Mouse (Mus musculus): Measurements from ENCODE around the gene Mmab. TPM values are rescaled to one million over a fixed set of nuclear protein-coding genes. Genes with fewer than 3 reads are reported as not detected.

Gene Mmab
- polyA plus RNA-seq, 2 experiments: 7.1 to 9.1 TPM

DNA sequence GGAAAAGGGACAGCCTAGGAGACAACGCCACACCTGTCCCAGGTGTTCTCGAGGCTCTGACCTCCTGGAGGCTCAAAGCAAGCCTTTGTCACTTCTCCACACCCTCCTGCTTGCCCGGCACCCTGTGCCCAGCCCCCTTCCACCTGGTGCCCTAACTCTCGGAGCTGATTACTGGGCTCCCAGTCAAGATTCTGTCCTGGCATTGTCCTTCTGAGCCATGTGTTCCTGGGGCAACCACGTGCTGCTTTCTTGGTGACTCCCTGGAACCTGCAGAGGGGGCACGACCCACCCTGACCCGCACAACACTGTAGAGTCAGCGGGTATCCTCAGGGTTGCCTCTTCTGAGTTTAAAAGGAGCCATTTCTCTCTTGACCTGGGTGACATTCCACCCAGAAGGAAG is 9.5 kb downstream of the Mmab start:
- ATAC-seq (ENCODE audit: insufficient read depth) (no peak), DNase-seq (ENCODE audit: low read depth in 3 of 3, low spot score in 3 of 3) (no peak)
- Histone ChIP-seq H3K9me3 (ENCODE audit: control insufficient read depth, low read length) (no peaks in the 10 kb centered on the region), H3K4me3 (ENCODE audit: insufficient read depth in 1 of 2, low read depth in 2 of 2, low read length in 2 of 2) (no peak overlapping the region), H3K27me3 (ENCODE audit: control insufficient read depth, insufficient read depth, low read length) (no peaks in the 10 kb centered on the region), H3K27ac (no peak overlapping the region), H3K4me2 (ENCODE audit: low read depth) (no peak overlapping the region), H3K9ac (replicated peaks) (no peak overlapping the region), H3K36me3 (replicated peaks; ENCODE audit: control insufficient read depth, insufficient read depth, low read depth) (no peaks in the 10 kb centered on the region), H3K4me1 (replicated peaks; ENCODE audit: control insufficient read depth in 2 of 2, insufficient read depth in 2 of 2, low read length in 1 of 2) (no peaks in the 10 kb centered on the region)
- no peak for TF ChIP-seq CTCF (IDR thresholded peaks at IDR 0.05; ENCODE audit: low read depth)
- TF ChIP-seq EP300 (IDR thresholded peaks at IDR 0.05; ENCODE audit: low read depth): no peak
- WGBS (ENCODE audit: insufficient replicate concordance): 67% methylated on average over 8 of the region's 8 CpGs

GRCm38 (mm10) chr5:114429781-114430180 is 14.1 kb downstream of the Mmab start:
- Histone ChIP-seq H3K27me3 (ENCODE audit: control insufficient read depth, insufficient read depth, low read length) (no peaks in the 10 kb centered on the region), H3K4me1 (replicated peaks; ENCODE audit: control insufficient read depth in 2 of 2, insufficient read depth in 2 of 2, low read length in 1 of 2) (no peaks in the 10 kb centered on the region), H3K36me3 (replicated peaks; ENCODE audit: control insufficient read depth, insufficient read depth, low read depth) (no peaks in the 10 kb centered on the region), H3K9ac (replicated peaks) (no peak overlapping the region), H3K27ac (no peak overlapping the region), H3K4me2 (ENCODE audit: low read depth) (no peak overlapping the region), H3K4me3 (ENCODE audit: insufficient read depth in 1 of 2, low read depth in 2 of 2, low read length in 2 of 2) (no peak overlapping the region), H3K9me3 (ENCODE audit: control insufficient read depth, low read length) (no peaks in the 10 kb centered on the region)
- TF ChIP-seq CTCF (IDR thresholded peaks at IDR 0.05; ENCODE audit: low read depth): no peak
- TF ChIP-seq EP300 (IDR thresholded peaks at IDR 0.05; ENCODE audit: low read depth): no peak
- WGBS (ENCODE audit: insufficient replicate concordance): 60% methylated on average over 7 of the region's 7 CpGs
- DNase-seq (ENCODE audit: low read depth in 3 of 3, low spot score in 3 of 3): no peak
- no peak for ATAC-seq (ENCODE audit: insufficient read depth)

- no peak for DNase-seq (ENCODE audit: low read depth in 3 of 3, low spot score in 3 of 3)
- ATAC-seq (ENCODE audit: insufficient read depth): no peak
- no peak overlapping the region for H3K27ac ChIP-seq
- H3K4me1 ChIP-seq (replicated peaks; ENCODE audit: control insufficient read depth in 2 of 2, insufficient read depth in 2 of 2, low read length in 1 of 2): no peaks in the 10 kb centered on the region
- no peaks in the 10 kb centered on the region for H3K27me3 ChIP-seq (ENCODE audit: control insufficient read depth, insufficient read depth, low read length)
- WGBS (ENCODE audit: insufficient replicate concordance): 69% methylated on average over 18 of the region's 18 CpGs
- TF ChIP-seq EP300 (IDR thresholded peaks at IDR 0.05; ENCODE audit: low read depth) (no peak), CTCF (IDR thresholded peaks at IDR 0.05; ENCODE audit: low read depth) (no peak)
- no peak overlapping the region for H3K4me2 ChIP-seq (ENCODE audit: low read depth)
- H3K9ac ChIP-seq (replicated peaks): no peak overlapping the region
- H3K9me3 ChIP-seq (ENCODE audit: control insufficient read depth, low read length): no peaks in the 10 kb centered on the region
- H3K36me3 ChIP-seq (replicated peaks; ENCODE audit: control insufficient read depth, insufficient read depth, low read depth): no peaks in the 10 kb centered on the region
- no peak overlapping the region for H3K4me3 ChIP-seq (ENCODE audit: insufficient read depth in 1 of 2, low read depth in 2 of 2, low read length in 2 of 2)
Observed at GRCm38 (mm10) chr5:114428621-114429020, 15.2 kb downstream of the Mmab start.

- H3K9ac ChIP-seq (replicated peaks): no peak overlapping the region
- no peak overlapping the region for H3K4me3 ChIP-seq (ENCODE audit: insufficient read depth in 1 of 2, low read depth in 2 of 2, low read length in 2 of 2)
Observed at GRCm38 (mm10) chr5:114426732-114427131, 17.1 kb downstream of the Mmab start.

DNA sequence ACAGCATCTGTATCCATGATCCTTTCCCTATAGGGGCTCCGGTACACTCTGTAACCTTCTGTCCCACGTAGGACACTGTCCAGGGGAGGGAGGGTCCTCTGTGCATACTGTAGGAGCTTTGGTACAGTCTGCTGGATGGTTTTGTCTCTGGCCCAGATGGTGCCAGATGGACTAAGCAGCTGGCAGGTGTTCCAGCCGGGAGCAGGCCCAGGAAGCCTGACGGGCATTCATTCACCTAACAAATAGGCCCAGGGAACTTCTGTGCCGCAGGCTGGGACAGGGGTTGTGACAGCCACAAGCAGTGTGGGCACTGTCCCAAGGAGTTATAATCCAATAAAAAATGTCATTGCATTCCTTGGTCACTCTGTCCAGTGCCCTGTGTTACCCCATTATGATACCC is 19.9 kb downstream of the Mmab start:
- no peaks in the 10 kb centered on the region for H3K4me1 ChIP-seq (replicated peaks; ENCODE audit: control insufficient read depth in 2 of 2, insufficient read depth in 2 of 2, low read length in 1 of 2)
- no peak overlapping the region for H3K4me3 ChIP-seq (ENCODE audit: insufficient read depth in 1 of 2, low read depth in 2 of 2, low read length in 2 of 2)
- H3K9ac ChIP-seq (replicated peaks): no peak overlapping the region
- DNase-seq (ENCODE audit: low read depth in 3 of 3, low spot score in 3 of 3): no peak
- no peak overlapping the region for H3K27ac ChIP-seq
- H3K27me3 ChIP-seq (ENCODE audit: control insufficient read depth, insufficient read depth, low read length): no peaks in the 10 kb centered on the region
- H3K9me3 ChIP-seq (ENCODE audit: control insufficient read depth, low read length): no peaks in the 10 kb centered on the region
- TF ChIP-seq CTCF (IDR thresholded peaks at IDR 0.05; ENCODE audit: low read depth) (no peak), EP300 (IDR thresholded peaks at IDR 0.05; ENCODE audit: low read depth) (no peak)
- peaks cover 2% of the 10 kb centered on the region for H3K36me3 ChIP-seq (replicated peaks; ENCODE audit: control insufficient read depth, insufficient read depth, low read depth)
- ATAC-seq (ENCODE audit: insufficient read depth): no peak
- H3K4me2 ChIP-seq (ENCODE audit: low read depth): no peak overlapping the region
- 67% methylated on average over 5 of the region's 5 CpGs for WGBS (ENCODE audit: insufficient replicate concordance)

More at GRCm38 (mm10) chr5:114426732-114427131, 17.1 kb downstream of the Mmab start:
- Histone ChIP-seq H3K27ac (no peak overlapping the region), H3K4me2 (ENCODE audit: low read depth) (no peak overlapping the region), H3K4me1 (replicated peaks; ENCODE audit: control insufficient read depth in 2 of 2, insufficient read depth in 2 of 2, low read length in 1 of 2) (no peaks in the 10 kb centered on the region), H3K27me3 (ENCODE audit: control insufficient read depth, insufficient read depth, low read length) (no peaks in the 10 kb centered on the region), H3K36me3 (replicated peaks; ENCODE audit: control insufficient read depth, insufficient read depth, low read depth) (no peaks in the 10 kb centered on the region), H3K9me3 (ENCODE audit: control insufficient read depth, low read length) (no peaks in the 10 kb centered on the region)
- 63% methylated on average over 6 of the region's 6 CpGs for WGBS (ENCODE audit: insufficient replicate concordance)
- ATAC-seq (ENCODE audit: insufficient read depth) (no peak), DNase-seq (ENCODE audit: low read depth in 3 of 3, low spot score in 3 of 3) (no peak)
- no peak for TF ChIP-seq CTCF (IDR thresholded peaks at IDR 0.05; ENCODE audit: low read depth)
